Mouse (Mus musculus) hindbrain, embryonic 13.5 days (tissue): ENCODE measurements around the gene Rpl6. TPM values are rescaled to one million over a fixed set of nuclear protein-coding genes. Genes with fewer than 3 reads are reported as not detected.
A peak's percentile ranks its signal among the peaks of the same experiment; 100 is the strongest.

Experiments
- ATAC-seq: fragments of 200-750 bp; cut with Nextera tagmentation; 2 replicates; pipeline ENCODE4 v1.8.0; 2017; ENCODE audit warnings: moderate TSS enrichment; ENCODE audit not compliant: low FRiP score
- H3K27ac ChIP-seq: fragments of 300-500 bp; sonication (generic); 2 replicates; pipeline ENCODE4 v1.5.1; 2015; ENCODE audit warnings: inconsistent platforms, mild to moderate bottlenecking, moderate library complexity
- H3K27me3 ChIP-seq: fragments of 300-500 bp; sonication (generic); 2 replicates; pipeline ENCODE4 v1.6.1; 2015; ENCODE audit warnings: mild to moderate bottlenecking, inconsistent platforms
- H3K36me3 ChIP-seq: fragments of 300-500 bp; sonication (generic); 2 replicates; pipeline ENCODE4 v1.6.1; 2015; ENCODE audit warnings: mild to moderate bottlenecking, inconsistent platforms
- H3K4me1 ChIP-seq: fragments of 300-500 bp; sonication (generic); replicated peaks from 2 replicates; pipeline ENCODE4 v1.6.1; 2015; ENCODE audit warnings: inconsistent platforms
- H3K4me2 ChIP-seq: fragments of 300-500 bp; sonication (generic); 2 replicates; pipeline ENCODE4 v1.6.1; 2015; ENCODE audit warnings: inconsistent platforms, mild to moderate bottlenecking, moderate library complexity
- H3K4me3 ChIP-seq: fragments of 300-500 bp; sonication (generic); 2 replicates; pipeline ENCODE4 v1.5.1; 2015; ENCODE audit warnings: mild to moderate bottlenecking, inconsistent platforms
- H3K9ac ChIP-seq: fragments of 300-500 bp; sonication (generic); 2 replicates; pipeline ENCODE4 v1.6.1; 2015; ENCODE audit warnings: mild to moderate bottlenecking, inconsistent platforms
- H3K9me3 ChIP-seq: fragments of 300-500 bp; sonication (generic); 2 replicates; pipeline ENCODE4 v1.6.1; 2016; ENCODE audit warnings: inconsistent platforms
- WGBS: fragments of 180-500 bp; shearing (Covaris S2); methylation state at CpG from one replicate; pipeline ENCODE4 v1.1.7; 2015; 5-methylcytosine and 5-hydroxymethylcytosine counted together
- polyA plus RNA-seq: library from polyadenylated mRNA; unstranded; fragments of >200 nt; fragmentation: Nextera tagmentation; extraction: Ambion mirVana; gene quantifications from 2 replicates; pipeline ENCODE4 v1.2.1, GENCODE M21; 2015

The Rpl6 gene
- polyA plus RNA-seq, 1 experiment from 2014 or later = 429 TPM

DNA sequence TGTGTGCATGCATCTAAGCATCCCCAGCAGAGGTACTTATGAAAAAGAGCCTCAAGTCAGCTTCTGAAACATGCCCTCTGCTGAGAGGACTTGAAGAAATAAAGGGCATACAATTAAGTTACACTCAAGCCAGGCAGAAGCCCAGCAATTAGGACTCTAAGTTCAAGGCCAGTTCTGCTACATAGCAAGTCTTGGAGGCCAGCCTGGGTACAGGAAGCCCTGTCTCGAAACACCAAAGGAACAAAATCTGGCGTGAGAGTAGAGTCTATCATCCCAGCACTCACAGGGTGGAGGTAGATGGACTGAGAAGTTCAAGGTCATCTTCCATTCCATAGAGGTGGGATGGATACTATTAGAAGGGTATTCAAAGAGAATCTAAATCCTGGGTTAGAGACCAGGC, 19.9 kb upstream of the Rpl6 start:
- H3K9me3 ChIP-seq = no peaks in the 10 kb centered on the region
- H3K4me1 ChIP-seq = peaks cover 74% of the 10 kb centered on the region
- no peak overlapping the region for H3K4me2 ChIP-seq
- H3K27me3 ChIP-seq = no peaks in the 10 kb centered on the region
- ATAC-seq = no peak
- no peaks in the 10 kb centered on the region for H3K36me3 ChIP-seq
- peak overlapping the region; percentile 36; the same call in 1 of the 2 replicates for H3K27ac ChIP-seq
- 0 out of 2 replicates have a peak overlapping the region, but pooled peaks have one; percentile 35 for H3K9ac ChIP-seq
- WGBS = 72% methylated on average over 2 of the region's 2 CpGs
- H3K4me3 ChIP-seq = no peak overlapping the region

DNA sequence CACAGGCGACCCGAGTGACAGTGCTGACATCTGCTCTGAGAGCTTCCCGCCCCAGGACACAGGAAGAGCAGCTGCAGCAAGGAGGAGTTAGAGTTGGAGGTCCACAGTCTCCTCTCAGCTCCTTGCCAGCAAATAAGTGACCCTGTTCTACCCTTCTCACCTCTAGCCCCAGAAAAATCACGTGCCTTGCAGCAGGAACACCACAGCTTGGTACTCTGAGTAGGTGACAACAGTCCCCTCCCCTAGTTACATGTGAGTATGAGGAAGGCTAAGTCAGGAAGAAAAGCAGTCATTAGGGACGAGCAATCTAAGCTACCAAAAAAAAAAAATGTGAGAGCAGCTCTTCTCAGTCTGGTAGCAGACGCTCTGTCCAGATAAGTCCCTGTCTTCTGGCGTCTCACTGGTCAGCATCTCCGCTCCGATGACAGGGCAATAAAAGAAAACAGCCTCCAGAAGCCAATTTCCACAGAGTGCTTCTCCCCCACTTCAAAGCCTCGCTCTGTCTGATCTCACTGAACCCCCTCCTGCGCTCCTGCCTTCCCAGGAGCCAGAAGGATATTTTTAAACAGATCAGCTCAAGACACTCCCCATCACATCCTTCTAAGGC, 19.2 kb upstream of the Rpl6 start:
- Histone ChIP-seq H3K4me3 (no peak overlapping the region), H3K9ac (0 out of 2 replicates have a peak overlapping the region, but pooled peaks have one; percentile 35), H3K27me3 (no peaks in the 10 kb centered on the region), H3K4me1 (peaks cover 74% of the 10 kb centered on the region), H3K4me2 (0 out of 2 replicates have a peak overlapping the region, but pooled peaks have one; percentile 6), H3K27ac (peak overlapping the region; percentile 70), H3K9me3 (no peaks in the 10 kb centered on the region), H3K36me3 (no peaks in the 10 kb centered on the region)
- no peak; the same call in 1 of the 2 replicates for ATAC-seq
- WGBS = 58% methylated on average over 11 of the region's 11 CpGs

DNA sequence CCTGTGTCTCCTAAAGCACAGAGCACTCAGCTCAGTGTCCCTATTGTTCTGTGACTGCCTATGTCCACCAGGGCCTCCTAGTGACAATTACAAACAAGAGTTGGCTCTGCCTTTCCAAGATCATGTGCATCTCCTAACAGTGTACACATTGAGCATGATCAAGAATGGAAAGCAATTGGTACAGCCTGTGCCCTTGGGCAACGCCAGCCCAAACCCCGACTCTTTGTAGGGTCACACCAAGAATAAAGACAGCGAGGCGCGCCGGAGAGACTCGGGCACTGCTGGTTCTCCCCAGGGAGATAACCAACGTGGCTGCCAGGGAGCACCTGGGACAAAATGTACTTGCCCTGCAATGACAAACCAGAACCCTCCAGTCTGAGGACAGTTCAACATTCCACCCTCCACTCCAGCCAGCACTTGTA, 16.7 kb upstream of the Rpl6 start:
- 70% methylated on average over 8 of the region's 8 CpGs for WGBS
- Histone ChIP-seq H3K9ac (peak overlapping the region; percentile 46), H3K4me3 (no peak overlapping the region), H3K4me2 (peak overlapping the region; percentile 13; the same call in 1 of the 2 replicates), H3K27ac (0 out of 2 replicates have a peak overlapping the region, but pooled peaks have one; percentile 12), H3K9me3 (no peaks in the 10 kb centered on the region), H3K27me3 (no peaks in the 10 kb centered on the region), H3K4me1 (peaks cover 83% of the 10 kb centered on the region), H3K36me3 (no peaks in the 10 kb centered on the region)
- no peak for ATAC-seq

DNA sequence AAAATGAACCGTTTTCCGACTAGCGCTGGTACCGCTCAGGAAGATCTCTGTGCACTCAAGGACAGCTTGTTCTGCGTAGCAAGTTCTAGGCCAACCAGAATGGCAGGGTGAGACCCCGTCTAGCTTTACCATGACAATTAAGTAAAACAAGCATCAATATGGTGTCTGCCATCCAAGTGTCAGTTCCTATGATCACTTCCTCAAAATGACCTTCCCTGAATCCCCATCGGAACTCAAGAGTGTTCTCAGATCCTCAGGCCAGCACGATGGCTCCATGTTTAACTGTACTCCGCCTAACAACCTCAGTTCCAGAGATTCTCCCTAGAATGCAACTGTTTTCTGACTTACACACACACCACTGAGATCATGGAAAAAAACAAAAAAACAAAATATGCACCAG, 16.0 kb upstream of the Rpl6 start:
- no peak overlapping the region for H3K4me3 ChIP-seq
- ATAC-seq = no peak
- H3K9me3 ChIP-seq = no peaks in the 10 kb centered on the region
- no peaks in the 10 kb centered on the region for H3K27me3 ChIP-seq
- 0 out of 2 replicates have a peak overlapping the region, but pooled peaks have one; percentile 12 for H3K27ac ChIP-seq
- H3K36me3 ChIP-seq = no peaks in the 10 kb centered on the region
- peak overlapping the region; percentile 4; the same call in 1 of the 2 replicates for H3K4me2 ChIP-seq
- peak overlapping the region; percentile 46; the same call in 1 of the 2 replicates for H3K9ac ChIP-seq
- peaks cover 76% of the 10 kb centered on the region for H3K4me1 ChIP-seq
- 95% methylated on average over 9 of the region's 9 CpGs for WGBS

DNA sequence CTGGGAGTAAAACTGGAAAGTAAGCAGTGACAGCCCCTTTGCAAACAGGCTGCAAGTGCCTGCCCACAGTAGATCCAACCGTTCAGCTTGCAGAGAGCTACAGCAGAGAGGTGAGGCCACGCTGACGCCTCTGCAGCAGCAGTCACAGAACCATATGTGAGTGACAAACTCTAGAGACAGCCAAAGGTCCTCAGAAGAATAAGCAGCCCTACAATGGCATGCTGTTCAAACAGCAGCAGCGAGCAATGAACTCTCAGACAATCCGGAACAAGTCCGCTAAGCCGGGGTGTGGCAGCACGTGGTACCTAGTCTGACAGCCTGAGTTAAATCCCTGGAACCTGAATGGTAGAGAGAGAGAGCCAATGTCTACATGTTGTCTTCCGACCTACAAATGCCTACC, 15.1 kb upstream of the Rpl6 start:
- Histone ChIP-seq H3K27me3 (0 out of 2 replicates have a peak, but pooled peaks cover under 1% of the 10 kb centered on the region), H3K4me1 (peaks cover 67% of the 10 kb centered on the region), H3K4me3 (peak overlapping the region; percentile 10; the same call in 1 of the 2 replicates), H3K27ac (no peak overlapping the region), H3K9me3 (no peaks in the 10 kb centered on the region), H3K36me3 (no peaks in the 10 kb centered on the region), H3K4me2 (peak overlapping the region; percentile 34), H3K9ac (0 out of 2 replicates have a peak overlapping the region, but pooled peaks have one; percentile 0)
- WGBS = 82% methylated on average over 9 of the region's 9 CpGs
- no peak for ATAC-seq

DNA sequence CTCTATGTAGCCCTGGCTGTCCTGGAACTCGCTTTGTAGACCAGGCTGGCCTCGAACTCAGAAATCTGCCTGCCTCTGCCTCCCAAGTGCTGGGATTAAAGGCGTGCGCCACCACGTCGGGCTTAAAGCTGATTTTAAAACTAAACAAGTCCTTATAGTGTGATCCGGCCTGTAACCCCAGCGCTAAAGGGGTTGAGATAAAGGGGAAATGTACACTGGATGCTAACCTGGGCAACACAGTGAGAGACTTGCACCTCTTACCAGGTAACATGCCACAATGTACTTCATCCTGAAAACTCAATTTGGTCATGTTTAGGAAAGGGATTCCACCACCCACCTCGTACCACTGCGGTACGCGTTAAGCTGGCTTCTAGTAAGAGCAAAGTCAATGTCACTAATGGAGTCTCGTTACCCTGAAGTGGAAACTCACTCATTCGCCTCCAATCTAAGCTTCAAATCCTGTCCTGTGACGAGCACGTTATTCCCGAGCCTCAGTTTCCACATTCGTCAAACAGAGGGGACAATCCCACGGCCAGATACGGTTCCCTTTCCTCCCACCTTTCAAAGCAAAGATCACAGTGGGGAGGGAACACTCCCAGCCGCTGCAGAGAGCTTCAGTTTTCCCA, 14.0 kb upstream of the Rpl6 start:
- 0 out of 2 replicates have a peak, but pooled peaks cover 5% of the 10 kb centered on the region for H3K27me3 ChIP-seq
- peak overlapping the region; percentile 96 for H3K4me3 ChIP-seq
- H3K36me3 ChIP-seq = no peaks in the 10 kb centered on the region
- H3K4me2 ChIP-seq = peak overlapping the region; percentile 92
- H3K27ac ChIP-seq = peak overlapping the region; percentile 84
- 33% methylated on average over 21 of the region's 21 CpGs for WGBS
- ATAC-seq = no peak
- no peaks in the 10 kb centered on the region for H3K9me3 ChIP-seq
- peaks cover 56% of the 10 kb centered on the region for H3K4me1 ChIP-seq
- peak overlapping the region; percentile 97 for H3K9ac ChIP-seq

DNA sequence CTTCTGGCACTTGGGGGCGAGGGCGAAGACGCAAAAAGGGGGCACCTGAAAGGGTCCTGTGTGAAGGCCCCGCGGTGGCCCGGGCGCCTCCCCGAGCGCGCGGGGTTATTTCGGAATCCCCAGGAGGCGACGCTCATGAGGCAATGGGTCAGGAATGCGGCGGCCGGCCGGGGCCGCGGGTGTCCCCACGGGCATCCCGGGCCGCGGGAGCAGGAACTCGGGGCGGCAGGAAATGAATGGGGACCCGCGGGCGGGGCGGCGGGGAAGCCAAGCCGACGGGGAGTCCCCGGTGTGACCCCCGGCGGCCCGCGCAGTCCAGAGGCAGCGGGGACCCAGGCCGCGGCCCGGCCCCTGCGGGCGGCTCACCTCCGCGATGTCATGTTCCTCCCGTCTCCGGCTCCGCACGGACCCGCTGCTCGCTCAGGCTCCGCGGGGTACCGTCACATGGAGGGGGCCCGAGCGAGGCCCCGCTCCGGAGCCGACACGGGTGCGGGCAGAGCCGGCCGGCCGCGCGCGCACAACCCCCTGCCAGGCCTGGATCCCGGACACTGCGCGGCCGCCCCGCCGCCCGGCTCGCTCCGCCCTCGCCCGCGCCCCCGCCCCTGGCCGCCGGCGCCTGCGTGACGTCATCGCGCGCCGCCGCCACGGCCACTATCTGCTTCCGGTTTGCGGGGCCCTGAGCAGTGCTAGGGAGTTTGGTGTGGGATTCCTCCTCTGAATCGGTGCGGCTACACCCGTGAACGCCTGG, 13.3 kb upstream of the Rpl6 start, which contains the start of gene Ptpn11:
Gene Ptpn11 (minus strand): TSS at position 562 of the 748 bp plus-strand sequence.
- under 1% methylated on average over 77 of the region's 98 CpGs for WGBS
- Histone ChIP-seq H3K4me3 (peak within 1 kb of the TSS; percentile 96), H3K27ac (peak within 1 kb of the TSS; percentile 84), H3K9ac (peak within 1 kb of the TSS; percentile 97), H3K4me2 (peak within 1 kb of the TSS; percentile 92), H3K9me3 (no peaks in the 10 kb centered on the region), H3K36me3 (no peaks in the 10 kb centered on the region), H3K4me1 (peaks cover 49% of the 10 kb centered on the region), H3K27me3 (peaks cover 5% of the 10 kb centered on the region; the same call in 1 of the 2 replicates)
- ATAC-seq = peak; percentile 95

DNA sequence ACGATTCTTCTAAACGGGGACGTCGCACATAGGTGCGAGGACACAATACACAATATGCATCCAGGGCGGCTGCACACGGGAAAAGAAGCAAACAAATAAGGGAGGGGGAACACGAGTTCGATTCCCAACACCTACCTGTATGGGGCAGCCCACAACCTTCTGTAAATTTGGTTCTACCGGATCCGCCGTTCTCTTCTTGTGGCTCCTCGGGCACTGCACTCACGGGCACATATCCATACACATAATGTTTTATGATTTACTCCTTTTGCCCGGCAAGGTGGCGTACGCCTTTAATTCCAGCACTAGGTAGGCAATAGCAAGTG, 12.7 kb upstream of the Rpl6 start:
- H3K4me1 ChIP-seq = peaks cover 44% of the 10 kb centered on the region
- H3K4me2 ChIP-seq = peak overlapping the region; percentile 92
- H3K4me3 ChIP-seq = peak overlapping the region; percentile 96
- 10% methylated on average over 17 of the region's 17 CpGs for WGBS
- peak; percentile 71 for ATAC-seq
- H3K9me3 ChIP-seq = no peaks in the 10 kb centered on the region
- peak overlapping the region; percentile 97 for H3K9ac ChIP-seq
- no peaks in the 10 kb centered on the region for H3K36me3 ChIP-seq
- peak overlapping the region; percentile 84 for H3K27ac ChIP-seq
- peaks cover 7% of the 10 kb centered on the region; the same call in 1 of the 2 replicates for H3K27me3 ChIP-seq

DNA sequence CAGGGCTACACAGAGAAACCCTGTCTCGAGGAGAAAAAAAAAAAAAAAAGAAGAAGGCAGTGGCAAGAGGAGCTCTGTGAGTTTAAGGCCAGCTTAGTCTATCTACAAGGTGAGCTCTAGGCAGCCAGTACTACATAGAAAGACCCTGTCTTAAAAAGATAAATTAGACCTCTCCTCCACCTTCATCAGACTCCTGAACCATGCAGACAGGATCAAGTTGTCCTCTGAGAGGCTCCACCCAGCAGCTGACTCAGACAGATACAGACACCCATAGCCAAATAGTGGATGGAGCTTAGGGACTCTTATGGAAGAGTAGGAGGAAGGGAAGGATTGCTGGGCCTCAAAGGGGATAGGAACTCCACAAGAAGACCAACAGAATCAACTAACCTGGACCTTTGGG, 10.1 kb upstream of the Rpl6 start:
- peaks cover 19% of the 10 kb centered on the region for H3K4me1 ChIP-seq
- H3K27ac ChIP-seq = no peak overlapping the region
- H3K9me3 ChIP-seq = no peaks in the 10 kb centered on the region
- no peak for ATAC-seq
- H3K36me3 ChIP-seq = no peaks in the 10 kb centered on the region
- peaks cover 19% of the 10 kb centered on the region for H3K27me3 ChIP-seq
- H3K4me3 ChIP-seq = no peak overlapping the region
- H3K9ac ChIP-seq = no peak overlapping the region
- 44% methylated on average over 1 of the region's 1 CpGs for WGBS
- no peak overlapping the region for H3K4me2 ChIP-seq

DNA sequence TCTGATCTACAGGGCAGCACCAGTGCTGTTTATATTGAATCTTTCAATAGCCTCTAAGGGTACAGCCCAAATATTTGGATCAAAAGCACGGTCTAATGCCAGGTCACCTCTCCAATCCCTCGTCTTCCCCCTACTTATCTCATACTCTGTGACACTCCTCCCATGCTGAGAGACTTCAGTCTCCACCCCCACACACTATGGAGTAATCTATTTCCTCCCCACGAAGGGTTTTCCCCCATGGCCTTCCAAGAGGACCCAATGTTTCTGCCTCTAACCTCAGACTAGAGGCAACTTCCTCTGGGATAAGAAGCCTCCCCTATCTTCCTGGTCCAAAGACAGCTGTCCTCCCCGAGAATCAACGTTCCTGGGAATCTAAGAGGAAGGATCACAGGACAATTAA, 7.5 kb upstream of the Rpl6 start:
- Histone ChIP-seq H3K9me3 (no peaks in the 10 kb centered on the region), H3K27me3 (peaks cover 19% of the 10 kb centered on the region), H3K36me3 (no peaks in the 10 kb centered on the region), H3K4me1 (peaks cover 2% of the 10 kb centered on the region), H3K4me2 (no peak overlapping the region), H3K9ac (no peak overlapping the region), H3K4me3 (no peak overlapping the region), H3K27ac (no peak overlapping the region)
- no peak for ATAC-seq
- WGBS = 59% methylated on average over 5 of the region's 5 CpGs

DNA sequence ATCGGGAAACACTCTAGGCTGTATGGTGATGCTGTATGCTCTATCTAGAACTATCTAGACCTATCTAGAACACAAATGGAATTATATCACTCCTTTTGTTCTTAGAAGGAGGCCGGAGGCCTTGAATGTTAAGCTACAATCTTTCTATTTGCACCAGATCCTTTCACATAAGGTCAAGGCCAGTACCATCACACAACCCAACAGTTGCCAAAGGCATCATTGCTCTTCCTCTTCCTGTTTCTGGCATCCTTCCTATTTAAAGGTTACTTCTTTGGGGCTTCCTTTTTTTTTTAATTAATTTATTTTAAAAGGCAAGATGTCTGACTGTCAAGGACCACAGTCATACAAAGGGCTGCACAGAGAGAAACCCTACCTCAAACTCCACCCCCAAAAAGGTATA, 6.9 kb upstream of the Rpl6 start:
- Histone ChIP-seq H3K9me3 (no peaks in the 10 kb centered on the region), H3K27ac (no peak overlapping the region), H3K36me3 (no peaks in the 10 kb centered on the region), H3K4me1 (no peaks in the 10 kb centered on the region), H3K4me2 (no peak overlapping the region), H3K9ac (no peak overlapping the region), H3K4me3 (no peak overlapping the region), H3K27me3 (peaks cover 19% of the 10 kb centered on the region)
- no peak for ATAC-seq
- 92% methylated on average over 2 of the region's 2 CpGs for WGBS

DNA sequence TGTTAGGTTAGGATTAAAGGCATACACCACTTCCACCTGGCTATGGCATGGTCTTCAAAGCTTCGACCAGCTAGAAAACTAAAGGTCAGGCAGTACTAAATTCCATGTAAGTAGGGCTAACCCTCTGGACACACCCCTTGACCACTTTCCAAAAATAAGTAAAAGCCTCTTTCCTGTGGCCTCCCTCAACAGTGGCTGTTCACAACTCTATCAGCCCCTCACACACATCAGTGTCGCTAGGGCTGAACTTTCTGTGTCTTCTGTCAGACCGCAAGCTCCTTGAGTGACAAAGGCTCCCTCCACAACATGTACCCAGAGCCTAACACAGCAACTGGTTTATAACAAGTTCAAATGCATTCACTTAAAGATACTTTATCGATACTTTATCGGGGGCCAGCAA, 5.9 kb upstream of the Rpl6 start:
- WGBS = 85% methylated on average over 5 of the region's 5 CpGs

More for the DNA sequence above, 5.9 kb upstream of the Rpl6 start:
- no peaks in the 10 kb centered on the region for H3K9me3 ChIP-seq
- no peak for ATAC-seq
- H3K27me3 ChIP-seq = peaks cover 19% of the 10 kb centered on the region
- no peak overlapping the region for H3K4me2 ChIP-seq
- no peak overlapping the region for H3K9ac ChIP-seq
- no peak overlapping the region for H3K4me3 ChIP-seq
- H3K27ac ChIP-seq = no peak overlapping the region
- H3K4me1 ChIP-seq = no peaks in the 10 kb centered on the region
- no peaks in the 10 kb centered on the region for H3K36me3 ChIP-seq
